Mouse (Mus musculus): ENCODE measurements around the gene Dnph1.

- peak; percentile 93 for TF ChIP-seq CTCF (IDR thresholded peaks at IDR 0.05; ENCODE audit: insufficient read depth, low read length)
- TF ChIP-seq POLR2A (IDR thresholded peaks at IDR 0.05; ENCODE audit: borderline replicate concordance, extremely low read depth, low read depth, low read length), result no peak
These were observed 29.2 kb downstream of the Dnph1 start for GRCm38 (mm10) chr17:46525579-46526307.

Measured in lung, adult 2 months (tissue).